Mouse (Mus musculus): ENCODE data around the gene H2-DMb1.

H2-DMb1 gene

GRCm38 (mm10) chr17:34122188-34122984, 30.5 kb upstream of the H2-DMb1 start, which contains the start of gene Brd2:
Brd2 (minus strand) TSS chr17:34122634.
- ATAC-seq (ENCODE audit: low TSS enrichment): peak; percentile 44

- no peak for ATAC-seq (ENCODE audit: low TSS enrichment)
Observed at GRCm38 (mm10) chr17:34123111-34123510, 29.8 kb upstream of the H2-DMb1 start.

GRCm38 (mm10) chr17:34123518-34123917, 29.4 kb upstream of the H2-DMb1 start:
- ATAC-seq (ENCODE audit: low TSS enrichment): no peak

DNA sequence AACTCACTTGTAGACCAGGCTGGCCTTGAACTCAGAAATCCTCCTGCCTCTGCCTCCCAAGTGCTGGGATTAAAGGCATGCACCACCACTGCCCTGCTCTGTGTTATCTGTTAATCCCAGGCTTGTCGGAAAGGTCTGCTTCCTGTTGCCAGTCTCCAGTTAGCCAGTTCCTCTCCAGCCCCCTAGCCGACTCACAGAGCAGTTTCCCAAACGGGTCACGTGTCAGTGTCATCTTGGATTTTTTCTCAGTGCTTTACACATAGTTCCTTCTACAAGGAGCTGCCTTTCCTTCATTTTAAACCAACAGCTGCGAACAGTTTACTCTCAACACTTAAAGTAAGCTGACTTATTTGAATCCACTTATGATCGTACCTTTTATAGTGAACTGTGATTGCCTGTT, 28.2 kb upstream of the H2-DMb1 start:
- no peak for ATAC-seq (ENCODE audit: low TSS enrichment)

- ATAC-seq (ENCODE audit: low TSS enrichment): no peak
Observed at GRCm38 (mm10) chr17:34126826-34127420, 25.9 kb upstream of the H2-DMb1 start.

DNA sequence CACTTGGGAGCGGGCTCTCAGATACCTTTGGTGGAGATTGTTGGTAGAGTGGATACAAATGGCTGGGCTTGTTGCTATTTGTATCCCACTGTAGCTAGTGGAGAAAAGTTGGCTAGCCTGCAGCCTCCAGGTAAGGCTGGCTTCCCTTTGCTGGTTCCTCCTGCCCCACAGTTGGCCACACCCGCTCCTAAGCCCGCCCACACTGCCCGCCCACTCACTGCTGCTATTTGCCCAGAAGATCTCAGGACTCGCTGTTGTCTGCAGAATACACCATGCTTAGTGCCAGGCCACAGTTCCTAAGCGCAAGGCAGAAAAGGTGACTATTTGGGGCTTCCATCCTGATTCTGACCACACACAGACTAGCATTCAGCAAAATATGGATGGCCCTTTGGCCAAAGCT, 25.4 kb upstream of the H2-DMb1 start:
- ATAC-seq (ENCODE audit: low TSS enrichment): peak; percentile 17; the same call in 1 of the 2 replicates

- peak; percentile 46; the same call in 1 of the 2 replicates for ATAC-seq (ENCODE audit: low TSS enrichment)
Observed at GRCm38 (mm10) chr17:34128264-34128937, 24.5 kb upstream of the H2-DMb1 start.

DNA sequence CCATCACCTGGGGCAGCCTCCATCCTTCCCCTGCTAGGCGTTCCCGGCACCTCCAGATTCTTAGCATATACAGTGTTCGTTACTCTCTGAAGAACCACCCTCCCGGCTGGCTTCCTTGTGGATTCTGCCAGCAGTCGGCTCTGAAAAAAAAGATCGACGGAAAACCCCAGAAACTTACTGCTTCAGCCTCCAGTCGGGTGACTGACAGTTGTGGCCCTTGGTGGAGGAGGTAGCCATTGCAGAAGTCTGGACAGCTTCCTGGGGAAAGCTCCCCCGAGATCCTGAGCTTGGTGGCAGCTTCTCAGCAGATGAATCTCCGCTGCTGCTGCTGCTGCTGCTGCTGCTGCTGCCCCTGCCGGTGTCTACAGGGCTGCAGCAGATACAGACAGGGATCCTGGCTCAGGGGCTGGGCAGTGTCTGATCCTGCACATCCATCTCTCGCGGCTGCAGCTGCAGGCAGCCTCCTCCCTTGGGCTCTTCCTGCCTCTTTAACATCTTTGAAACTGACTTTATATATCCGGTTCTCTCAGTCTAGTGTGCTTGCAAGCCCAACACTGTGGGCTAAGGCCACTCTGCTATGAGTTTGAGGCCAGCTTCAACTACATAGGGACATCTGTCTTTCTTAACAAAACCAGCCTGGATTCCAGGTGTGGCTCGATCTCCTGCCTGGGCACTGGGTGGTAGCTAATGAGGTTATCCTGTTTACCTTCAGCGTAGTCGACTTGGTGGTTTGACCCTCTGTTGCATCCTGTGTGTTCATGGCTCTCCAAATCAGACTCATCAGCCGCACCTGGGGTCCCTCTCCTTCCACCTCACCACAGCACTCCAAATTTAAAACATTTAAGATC, 23.7 kb upstream of the H2-DMb1 start:
- peak; percentile 51 for ATAC-seq (ENCODE audit: low TSS enrichment)

DNA sequence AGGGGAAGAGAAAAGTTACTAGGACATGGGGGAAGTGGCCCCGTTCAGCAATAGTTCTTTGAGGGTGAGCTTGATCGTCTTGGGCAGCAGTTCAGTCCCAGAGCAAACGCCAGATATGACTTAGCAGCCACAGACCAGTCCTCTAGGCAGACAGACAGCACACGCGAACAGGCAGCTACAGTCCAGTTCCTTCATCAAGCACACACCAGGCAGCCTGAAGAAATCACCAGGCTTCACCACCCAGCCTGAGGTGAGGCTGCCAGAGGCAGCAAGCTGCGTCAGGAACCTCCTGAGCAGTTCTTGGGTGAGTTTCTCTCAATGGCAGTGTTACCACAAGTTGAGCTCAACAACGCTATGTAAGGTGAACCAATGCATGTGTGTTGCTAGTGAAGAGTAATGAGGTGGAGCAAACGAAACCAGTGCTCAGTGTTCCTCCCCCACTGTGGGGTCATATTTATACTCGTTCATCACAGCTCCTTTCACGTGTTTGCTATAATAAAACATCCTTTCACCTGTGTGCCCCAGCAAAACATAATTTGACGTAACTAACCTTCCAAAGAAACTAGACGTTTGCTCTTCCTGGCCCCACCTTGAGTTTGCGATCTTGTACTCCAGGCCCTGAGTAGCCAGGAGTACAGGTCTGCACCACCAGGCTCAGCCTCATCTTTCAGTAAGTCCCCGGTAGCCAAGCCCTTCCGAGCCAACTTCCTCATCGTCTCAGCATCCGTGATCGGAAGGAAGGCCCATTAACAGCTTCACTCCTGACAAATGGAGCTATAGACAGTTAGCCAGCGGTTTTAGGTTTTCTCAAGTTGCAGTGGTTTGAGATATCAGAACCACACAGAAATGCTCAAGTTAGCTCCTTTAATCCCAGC, 22.6 kb upstream of the H2-DMb1 start:
- ATAC-seq (ENCODE audit: low TSS enrichment): no peak

DNA sequence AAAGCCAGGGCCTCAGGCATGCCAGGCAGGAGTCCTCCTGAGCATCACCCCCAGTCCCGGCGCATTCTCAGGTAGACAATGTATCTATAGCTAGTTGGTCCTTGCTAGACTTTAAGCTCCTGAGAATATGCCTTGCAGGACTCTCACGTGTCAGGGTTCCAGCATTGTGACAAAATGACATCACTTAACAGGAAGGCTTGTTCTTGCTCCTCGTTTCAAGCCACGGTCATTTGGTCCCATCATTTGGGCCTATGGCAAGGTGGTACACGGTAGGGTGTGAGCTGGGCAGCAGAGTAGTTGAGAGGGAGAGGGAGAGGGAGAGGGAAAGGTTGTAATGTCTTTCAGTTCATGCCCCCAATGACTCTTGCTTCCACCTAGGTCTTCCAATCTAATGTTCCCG, 21.0 kb upstream of the H2-DMb1 start:
- no peak for ATAC-seq (ENCODE audit: low TSS enrichment)

- no peak for ATAC-seq (ENCODE audit: low TSS enrichment)
Observed at GRCm38 (mm10) chr17:34133289-34133688, 19.6 kb upstream of the H2-DMb1 start.

- ATAC-seq (ENCODE audit: low TSS enrichment): no peak
Observed at GRCm38 (mm10) chr17:34134451-34134850, 18.4 kb upstream of the H2-DMb1 start.

DNA sequence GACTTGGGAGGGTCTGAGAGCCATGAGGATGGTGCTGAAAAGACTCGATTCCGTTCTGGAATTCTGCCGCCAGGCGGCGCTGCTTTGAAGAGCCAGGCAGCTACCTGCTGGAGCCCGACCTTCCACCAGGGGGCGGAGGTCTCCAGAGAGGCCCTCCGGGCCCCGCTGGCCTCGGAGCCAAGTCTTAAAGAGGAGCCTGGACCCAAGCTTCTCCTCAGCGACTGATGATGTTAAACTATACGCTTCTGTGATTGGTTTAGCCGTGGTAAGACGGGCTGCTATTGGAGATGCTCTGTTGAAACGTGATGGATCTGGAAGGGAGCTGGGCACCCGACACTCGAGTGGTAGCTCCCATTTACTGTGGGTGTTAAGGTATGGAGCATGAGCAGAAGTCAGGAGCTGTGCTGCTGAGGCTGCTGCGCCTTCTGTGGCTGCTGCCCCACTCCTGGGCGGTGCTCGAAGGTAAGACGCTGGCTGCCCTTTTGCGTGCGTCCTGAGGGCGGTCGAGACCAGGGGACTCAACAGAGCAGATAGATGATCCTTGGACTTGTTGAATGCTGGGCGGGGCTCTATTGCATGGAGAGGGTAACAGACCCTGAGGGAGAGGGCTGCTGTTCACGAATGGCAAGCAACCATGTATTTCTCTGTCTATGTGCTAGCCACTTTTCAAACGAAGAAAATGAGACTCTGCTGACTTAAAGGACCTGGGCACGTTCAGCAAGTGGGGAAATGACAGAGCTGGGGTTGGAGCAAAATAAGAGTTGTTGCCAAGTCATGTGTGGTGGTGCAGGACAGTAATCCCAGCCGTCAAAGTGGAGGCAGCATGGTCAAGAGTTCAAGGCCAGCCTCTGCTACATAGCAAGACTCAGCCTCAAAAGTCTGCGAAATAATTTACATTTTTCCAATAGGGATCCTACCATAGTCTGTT, 17.3 kb upstream of the H2-DMb1 start:
- ATAC-seq (ENCODE audit: low TSS enrichment): peak; percentile 97

DNA sequence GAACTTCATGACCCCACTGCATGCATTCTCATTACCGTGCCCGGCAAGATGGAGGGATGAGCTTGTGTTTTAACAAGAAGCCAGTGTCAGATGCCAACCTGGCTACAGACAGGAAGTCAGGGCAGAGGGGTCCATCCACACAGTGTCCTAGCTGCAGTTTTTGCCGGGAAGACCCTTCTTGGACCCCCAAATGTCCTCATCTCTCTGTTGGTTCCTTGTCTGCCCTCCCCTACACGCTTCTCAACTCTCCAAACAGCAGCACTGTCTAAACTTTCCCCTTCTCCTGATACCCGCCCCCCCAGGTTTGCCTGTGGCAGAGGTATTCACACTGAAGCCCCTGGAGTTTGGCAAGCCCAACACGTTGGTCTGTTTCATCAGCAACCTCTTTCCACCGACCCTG, 15.3 kb upstream of the H2-DMb1 start:
- ATAC-seq (ENCODE audit: low TSS enrichment): no peak

DNA sequence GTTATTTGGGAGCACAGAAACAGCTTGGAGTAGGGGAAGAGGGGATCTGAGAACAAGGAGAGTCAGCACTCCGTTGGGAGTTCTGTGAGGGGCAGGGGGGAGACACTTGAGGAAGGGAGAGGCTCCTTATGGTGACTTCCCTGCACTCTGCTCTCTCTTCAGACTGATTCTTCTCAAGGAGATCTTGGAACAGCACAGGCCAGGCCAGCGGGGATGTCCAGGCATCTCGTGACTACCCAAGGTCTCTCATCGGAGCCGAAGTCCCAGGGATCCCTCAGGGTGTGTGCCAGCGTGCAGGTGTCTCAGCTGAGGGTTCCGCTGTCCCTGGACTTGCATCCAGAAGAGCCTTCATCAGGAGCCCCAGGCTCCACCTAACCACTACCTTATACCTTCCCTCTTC, 14.2 kb upstream of the H2-DMb1 start:
- no peak for ATAC-seq (ENCODE audit: low TSS enrichment)

GRCm38 (mm10) chr17:34139416-34139815, 13.5 kb upstream of the H2-DMb1 start:
- ATAC-seq (ENCODE audit: low TSS enrichment): peak; percentile 10; the same call in 1 of the 2 replicates

DNA sequence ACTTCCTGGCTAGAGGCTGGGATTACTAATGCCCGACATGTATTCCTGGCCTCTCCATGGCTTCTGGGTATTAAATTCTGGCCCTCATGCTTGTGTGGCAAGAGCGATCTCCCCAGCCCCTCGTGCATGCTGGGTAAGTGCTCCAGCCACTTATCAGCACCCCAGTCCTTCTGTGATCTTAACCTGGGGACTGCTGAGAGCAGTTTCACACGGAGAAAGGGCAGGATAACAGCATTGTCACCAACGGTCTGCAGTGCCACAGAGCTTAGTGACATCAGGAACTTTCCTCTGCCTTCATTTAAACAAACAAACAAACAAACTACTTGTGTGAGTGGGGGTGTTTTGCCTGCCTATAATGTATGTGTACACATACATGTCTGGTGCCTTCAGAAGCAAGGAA, 12.6 kb upstream of the H2-DMb1 start:
- no peak for ATAC-seq (ENCODE audit: low TSS enrichment)

DNA sequence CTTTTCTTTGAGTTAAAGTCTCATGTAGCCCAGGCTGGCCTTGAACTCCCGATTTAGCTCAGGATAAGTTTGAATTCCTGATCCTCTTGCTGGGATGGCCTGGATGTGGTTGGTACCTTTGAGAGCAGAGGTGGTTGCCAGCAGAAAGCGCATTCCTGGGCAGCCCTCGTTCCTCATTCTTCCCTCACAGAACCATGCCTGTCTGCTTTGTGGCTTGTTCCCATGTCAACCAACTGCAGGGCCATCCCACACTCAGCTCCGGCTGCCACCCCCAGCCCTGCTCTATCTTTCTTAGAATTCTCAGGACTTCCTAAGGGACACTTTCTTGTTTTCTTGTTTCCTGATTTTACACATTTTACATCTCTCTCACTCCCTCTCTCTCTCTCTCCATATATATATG, 11.4 kb upstream of the H2-DMb1 start:
- peak; percentile 53; the same call in 1 of the 2 replicates for ATAC-seq (ENCODE audit: low TSS enrichment)

DNA sequence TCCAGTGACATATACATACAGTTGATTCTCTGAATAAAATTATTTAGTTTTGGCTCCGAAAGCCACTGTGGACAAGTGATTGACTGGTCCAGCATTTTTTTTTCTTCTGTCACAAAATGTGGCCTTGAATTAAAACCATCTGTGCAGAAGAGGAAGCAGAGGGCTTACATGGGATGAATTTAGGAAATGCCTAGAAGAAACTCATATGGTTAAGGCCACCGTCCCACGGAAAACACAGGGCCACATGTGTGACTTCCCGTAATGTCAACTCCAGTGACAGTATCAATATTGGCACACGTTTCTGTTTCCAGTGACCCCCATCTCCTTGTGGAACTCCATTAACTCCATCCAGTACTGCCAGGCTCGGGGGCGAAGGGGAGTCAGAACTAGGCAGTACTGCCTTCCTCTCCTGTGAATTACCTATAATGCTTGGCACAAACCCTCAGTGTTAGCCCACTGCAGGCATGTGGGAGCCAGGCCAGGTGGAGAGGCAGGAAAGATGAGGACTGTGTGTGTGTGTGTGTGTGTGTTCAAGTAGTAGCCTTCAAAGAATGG, 10.3 kb upstream of the H2-DMb1 start:
- ATAC-seq (ENCODE audit: low TSS enrichment): no peak

All from frontal cortex, adult (tissue).